Mouse (Mus musculus) NIH3T3 (cell line): ENCODE measurements at regions not wholly inside any gene's neighbourhood (a gene's known extent, or its start where the extent isn't known, plus 50 kb on each side); places are given as distances from the start of the nearest gene placed in this dataset.

Source experiments
- DNase-seq: peaks from one replicate; pipeline ENCODE4 v3.0.0-alpha.2; 2012; ENCODE audit warnings: low read depth

DNA sequence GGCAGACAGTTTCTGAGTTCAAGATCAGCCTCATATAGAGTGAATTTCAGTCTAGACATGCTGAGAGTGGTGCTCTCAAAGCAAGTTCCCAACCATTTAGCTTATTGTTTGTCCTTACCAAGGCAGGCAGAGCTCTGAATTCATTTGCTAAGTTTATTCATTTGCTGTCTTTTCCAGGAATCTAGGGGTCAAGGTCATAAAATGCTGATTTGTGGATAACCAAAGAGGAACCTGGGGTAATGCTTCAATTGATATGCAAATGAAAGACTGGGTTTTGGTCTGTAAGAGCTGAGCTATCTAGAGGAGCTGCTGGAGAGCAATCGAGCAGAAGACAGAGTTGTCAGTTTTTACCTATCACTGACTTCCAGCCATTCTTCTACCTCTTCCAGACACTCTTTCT is 832.8 kb downstream of the Ryr2 start:
- no peak for DNase-seq

DNA sequence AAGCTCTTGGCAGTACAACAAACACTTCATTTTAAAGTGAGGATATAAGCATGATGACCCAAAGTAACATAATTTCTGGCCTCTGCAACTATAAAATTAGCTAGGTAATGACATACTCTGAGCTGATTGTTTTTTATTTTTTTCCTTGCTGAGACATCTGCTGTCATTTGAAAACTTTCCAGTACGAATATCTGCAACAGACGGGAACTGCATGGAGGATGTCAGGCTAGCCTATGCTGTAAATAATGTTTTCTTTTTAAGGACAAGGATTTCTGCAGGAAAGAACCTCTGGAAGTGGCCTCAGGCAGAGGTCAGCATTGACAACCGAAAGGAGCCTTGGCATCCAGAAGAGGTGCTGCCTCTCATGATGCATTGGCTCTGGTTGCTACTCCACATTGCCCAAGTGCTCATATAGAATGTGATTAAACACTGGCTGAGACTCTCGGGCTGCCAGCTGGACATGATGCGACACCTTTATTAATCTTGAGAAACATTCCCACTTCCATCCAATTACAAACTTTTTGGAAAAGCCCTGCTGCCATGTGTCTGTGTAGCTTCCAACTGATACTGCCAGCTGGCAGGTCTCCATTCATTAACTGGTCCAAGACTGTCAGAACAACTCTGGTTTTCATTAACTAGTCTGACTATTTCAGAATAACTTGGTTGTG is 837.9 kb downstream of the Ryr2 start:
- peak; percentile 23 for DNase-seq

DNA sequence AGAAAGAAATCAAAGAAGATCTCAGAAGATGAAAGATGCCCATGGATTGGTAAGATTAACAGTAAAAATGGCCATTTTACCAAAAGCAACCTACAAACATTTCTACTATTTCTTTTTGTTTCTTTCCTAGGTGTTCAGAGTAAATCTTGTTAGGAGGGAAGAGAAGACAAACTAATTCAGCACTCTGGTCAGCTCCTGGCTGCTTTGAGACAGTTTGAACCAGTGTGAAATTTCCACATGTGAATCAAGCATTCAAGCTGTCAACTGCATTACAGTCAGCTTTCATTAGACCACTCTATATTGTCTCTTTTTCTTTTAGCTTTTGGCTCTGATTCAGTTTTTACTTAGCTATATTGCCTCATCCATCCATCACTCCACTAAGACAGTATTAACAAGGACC is 859.2 kb downstream of the Ryr2 start:
- peak; percentile 51 for DNase-seq

DNA sequence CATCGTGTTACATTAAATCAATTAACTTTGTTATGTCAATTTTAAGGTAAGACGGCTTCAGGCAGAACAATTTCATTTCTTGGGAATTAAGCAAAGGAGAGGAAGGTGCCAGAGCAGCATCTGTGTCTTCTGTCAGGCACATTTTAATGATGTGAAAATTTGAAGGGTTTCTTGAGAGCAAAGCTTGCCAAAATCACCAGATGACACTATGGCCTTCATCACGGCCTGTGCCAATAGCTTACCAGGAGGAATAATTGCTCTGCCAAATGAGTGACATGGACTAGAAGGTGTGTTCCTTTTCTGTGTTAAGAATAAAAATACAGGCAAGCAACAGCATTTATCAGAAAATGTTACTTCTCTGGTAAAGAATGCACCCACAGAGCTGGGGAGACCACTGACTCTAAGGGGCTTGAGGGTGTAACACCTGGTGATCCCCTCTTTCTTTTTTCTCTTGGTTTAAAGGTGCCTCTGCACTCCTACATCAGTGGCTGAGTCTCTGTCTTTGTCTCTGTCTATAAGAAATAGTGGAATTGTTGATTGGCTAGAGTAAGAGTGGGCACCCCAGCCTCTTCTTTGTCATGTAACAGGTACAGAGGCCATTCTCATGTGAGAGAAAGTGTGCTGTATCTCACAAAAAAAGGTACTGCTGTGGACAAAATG is 856.2 kb upstream of the Chrm3 start:
- DNase-seq, result no peak

DNA sequence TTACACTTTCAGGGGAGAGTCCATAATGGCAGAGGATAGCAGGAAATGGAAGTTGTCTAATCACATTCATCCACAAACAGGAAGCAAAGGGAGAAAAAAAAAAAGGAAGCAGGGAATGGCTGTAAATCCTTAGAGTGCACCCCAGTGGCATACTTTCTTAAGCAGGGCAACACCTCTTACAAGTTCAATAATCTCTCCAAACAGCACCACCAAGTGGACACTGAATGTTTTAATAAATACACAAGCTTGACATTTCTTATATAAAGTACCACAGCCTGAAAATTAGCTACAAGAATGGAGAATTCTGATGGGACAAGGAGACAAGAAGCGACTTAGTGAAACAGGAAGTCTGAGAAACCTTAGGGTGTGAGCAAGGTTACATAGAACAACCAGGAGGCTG is 849.5 kb upstream of the Chrm3 start:
- no peak for DNase-seq

DNA sequence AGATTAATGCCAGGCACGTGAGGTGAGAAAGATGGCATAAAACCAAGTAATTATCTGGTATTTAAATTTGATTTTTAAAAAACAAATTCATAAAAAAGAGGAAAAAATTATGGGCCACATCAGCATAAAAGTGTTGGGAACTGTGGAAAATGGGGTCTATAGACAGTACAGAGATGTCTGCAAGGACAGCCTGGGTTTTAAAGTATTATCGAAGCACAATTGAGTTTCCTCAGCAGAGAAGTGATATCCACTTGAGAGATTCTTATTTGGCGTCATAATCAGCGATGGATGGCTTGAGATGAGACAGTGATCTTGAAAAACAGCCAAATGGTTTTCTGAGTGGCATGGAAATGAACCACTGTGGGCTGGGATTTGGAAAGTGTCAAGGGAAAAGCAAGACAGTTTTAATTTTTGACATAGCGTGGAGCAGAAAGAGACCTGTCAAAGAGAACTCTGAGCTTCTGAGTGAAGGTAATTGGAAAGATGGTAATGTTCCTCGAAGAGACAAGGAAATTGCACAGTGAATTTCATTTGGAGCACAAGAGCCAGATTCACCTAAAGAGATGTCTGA is 844.7 kb upstream of the Chrm3 start:
- DNase-seq, result no peak

DNA sequence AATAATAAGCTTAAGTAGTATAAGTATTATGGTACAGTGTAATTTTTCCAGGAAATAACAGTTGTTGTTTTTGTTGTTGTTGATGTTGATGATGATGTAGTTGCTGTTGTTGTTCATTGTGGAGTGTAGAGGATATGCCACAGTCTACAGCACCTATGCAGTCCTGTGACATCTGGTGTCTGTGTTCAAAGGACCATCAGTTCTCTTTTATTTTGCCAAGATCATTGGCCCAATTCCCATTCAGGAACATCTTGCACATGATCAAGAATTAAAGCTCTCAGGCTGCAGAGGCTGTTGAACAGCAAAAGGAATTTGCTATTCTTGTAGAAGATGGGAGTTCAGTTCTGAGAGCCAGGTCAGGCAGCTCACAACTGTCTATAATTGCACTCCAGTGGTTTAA is 841.3 kb upstream of the Chrm3 start:
- no peak for DNase-seq

DNA sequence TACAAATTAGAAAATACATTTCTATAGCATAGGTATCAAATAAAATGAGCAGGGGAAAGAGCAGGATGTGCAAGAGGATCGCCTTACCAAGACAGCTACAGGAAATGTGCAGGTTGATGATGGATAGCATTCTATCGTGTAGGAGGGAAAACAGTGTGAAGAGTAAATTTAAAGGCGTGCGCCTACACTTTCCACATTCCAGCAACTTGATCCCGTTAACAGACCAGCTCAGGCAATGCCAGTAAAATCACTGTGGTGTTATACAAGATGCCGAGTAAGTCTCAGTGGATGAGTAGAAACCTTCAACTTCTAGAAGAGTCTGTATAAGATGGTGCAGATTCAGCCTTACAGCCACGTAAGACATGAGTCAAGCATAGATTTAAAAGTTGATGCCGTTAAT is 831.8 kb upstream of the Chrm3 start:
- DNase-seq, result no peak

DNA sequence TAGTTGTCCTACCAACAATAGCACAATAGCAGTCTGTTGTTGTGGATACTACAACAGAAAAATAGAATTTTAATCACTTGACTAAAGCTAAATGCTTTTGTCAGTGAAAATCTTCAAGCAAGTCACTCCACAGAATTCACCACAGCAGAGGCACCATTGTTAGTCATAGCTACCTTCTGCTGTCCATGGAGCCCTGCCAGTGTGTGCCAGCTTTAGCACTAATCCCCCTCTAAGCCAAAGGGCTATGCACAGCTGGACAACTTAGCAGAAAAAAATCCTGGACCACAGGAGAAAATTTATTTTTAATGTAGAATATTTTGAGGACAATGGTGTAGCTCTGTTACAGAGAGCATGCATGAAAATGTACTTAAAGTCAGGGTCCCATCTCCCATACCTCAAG is 820.5 kb upstream of the Chrm3 start:
- DNase-seq, result no peak

DNA sequence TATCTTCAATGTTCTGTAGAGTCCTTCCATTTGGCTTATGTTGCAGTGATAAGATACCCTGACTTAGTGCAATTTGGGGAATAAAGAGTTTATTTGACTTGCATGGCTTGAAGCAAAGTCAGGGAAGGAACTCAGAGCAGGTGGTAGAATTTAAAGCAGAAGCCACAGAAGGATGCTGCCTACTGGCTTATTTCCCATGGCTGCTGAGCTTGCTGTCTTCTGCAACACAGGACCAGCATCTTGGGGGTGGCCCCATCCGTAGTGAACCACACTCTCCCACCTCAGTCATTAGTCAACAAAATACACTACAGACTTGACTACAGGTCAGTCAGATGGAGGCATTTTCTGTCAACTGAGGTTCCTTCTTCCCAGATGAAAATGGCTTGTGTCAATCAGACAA is 819.7 kb upstream of the Chrm3 start:
- no peak for DNase-seq

DNA sequence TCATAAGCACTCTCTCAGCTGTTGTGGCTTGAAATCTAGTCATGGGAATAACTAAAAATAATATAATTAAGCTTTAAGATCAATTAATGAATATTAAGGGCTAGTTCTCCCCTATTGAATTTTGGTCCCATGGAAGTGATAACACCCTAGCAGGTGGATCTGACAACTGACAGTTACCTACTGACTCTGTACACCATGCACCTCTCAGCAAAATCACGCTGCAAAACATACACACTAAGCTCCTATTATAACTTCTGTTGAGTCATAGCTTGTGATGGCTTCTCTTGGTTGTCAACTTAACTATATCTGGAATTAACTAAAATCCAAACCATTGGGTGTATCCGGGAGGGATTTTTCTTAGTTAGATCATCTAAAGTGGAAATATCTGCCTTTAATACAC is 817.9 kb upstream of the Chrm3 start:
- DNase-seq, result no peak

DNA sequence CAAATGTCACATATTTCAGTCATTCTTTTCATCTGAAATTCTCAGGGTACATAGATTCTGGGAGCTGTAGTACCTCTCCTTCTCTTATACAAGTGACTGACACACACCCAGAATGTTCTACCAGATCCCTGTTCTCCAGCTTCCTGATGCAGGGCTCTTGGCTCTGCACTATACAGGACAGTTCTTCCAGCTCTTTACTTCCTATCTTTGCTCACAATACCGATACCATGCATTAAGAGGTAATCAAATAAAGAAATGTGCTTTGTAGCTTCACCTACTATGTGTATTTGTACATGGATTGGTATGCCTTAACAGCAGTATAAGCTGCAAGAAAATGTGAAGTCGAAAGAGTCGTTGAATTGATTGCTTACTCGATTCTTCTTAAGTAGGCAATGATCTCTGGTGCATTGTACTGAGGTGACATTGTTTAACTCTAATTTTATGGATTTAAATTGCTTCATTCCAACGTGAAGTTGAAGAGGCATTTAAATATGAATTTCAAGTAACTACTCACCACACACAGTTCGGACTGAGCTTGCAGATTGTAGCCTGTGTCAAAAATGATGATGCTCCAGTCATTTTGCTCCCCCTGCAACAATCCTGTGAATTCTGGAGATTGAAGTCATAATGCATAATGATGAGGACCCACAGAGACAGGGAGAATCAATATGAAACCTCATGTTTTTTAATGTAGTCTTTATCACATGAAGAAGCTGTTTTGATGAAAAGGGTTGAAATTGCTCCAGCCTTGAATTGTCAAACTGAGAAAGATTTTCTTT is 817.2 kb upstream of the Chrm3 start:
- no peak for DNase-seq

DNA sequence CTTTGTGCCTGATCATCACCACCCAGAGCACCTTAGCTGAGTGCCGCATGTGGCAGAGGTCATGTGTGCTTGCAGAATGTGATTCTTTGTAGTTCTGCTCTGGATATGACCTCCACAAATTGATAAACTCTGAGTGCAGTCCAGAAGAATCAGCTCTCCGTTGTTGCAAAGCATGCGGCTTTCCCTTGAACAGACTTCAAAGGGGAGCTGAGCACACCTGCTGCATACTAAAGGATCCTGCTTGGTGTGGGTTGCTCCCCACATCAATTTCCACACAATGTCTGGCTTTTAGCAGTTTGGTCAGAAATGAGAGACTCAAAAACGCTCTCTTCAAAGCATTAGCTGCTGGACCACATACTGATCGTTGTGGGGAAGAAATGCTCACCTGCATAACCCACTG is 806.5 kb upstream of the Chrm3 start:
- no peak for DNase-seq

DNA sequence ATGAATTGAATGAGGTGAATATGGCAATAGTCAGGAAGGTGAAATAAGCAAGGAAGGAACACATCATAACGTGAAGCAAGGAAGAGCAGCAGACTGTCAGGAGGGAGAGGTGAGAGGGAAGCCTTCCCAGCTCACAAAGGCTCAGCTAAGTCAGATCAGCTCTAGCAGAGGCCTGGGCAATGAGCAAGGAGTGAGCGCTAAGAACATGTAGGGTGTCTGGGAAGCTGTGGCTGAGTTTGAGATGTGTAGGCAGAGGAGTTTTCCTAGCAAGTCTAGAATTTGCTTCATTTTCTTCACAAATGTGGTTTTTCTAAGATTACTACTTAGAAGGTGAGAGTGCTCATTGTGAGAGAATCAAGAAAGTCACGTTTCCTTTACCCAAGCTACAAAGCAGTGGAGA is 803.5 kb upstream of the Chrm3 start:
- DNase-seq, result no peak

DNA sequence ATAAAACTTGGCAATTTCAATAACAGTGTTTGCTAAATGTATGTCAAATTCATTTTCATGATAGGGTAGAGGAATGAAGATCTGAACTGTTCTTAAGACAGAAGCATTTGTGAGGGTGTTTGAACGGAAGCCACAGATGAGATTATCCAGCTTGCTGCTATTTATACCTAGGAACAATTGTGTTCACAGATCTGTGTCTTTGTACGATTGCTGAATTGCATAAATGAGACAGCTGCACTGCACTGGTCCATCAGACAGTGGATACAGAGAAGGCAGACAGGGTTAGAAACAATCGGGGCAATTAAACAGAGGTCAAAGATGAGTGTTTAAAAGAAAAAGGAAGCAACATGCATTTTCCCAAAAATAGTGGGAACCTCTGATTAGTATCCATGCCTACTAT is 786.6 kb upstream of the Chrm3 start:
- no peak for DNase-seq

DNA sequence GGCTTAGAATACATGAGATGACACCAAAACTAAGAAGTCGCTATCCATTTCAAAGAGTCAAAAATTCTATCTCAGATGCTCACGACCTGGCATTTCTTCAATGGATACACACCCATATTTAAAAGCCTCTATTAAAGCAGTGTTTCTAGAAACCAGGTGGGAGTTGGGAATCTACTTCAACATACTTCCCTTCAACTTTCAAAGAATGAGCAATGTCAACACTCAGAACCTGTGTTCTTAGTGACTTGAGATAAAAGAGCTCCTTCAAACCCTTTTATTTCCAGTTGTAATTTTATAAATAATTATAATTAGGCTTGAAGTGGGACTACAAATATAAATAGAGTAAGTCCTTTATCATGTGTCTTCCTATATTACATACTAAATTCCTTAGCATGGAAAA is 747.0 kb upstream of the Chrm3 start:
- DNase-seq, result no peak

DNA sequence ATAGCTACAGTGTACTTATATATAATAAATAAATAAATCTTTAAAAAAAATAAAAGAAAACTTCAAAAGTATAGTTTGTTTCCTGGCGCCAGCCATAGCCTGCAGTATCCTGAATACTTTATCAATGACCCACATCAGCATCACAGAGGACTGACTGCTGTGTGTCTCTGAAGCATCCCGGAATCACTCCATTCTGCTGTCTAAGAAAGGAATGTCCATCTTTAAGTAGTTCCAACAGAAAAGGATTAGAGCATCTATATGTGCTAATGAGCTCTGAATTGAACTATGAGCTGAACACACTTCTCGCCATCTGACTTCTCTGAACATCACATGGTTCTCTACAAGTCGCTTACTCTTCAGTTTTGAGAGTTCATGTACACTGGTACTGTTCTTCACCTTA is 745.8 kb upstream of the Chrm3 start:
- no peak for DNase-seq

DNA sequence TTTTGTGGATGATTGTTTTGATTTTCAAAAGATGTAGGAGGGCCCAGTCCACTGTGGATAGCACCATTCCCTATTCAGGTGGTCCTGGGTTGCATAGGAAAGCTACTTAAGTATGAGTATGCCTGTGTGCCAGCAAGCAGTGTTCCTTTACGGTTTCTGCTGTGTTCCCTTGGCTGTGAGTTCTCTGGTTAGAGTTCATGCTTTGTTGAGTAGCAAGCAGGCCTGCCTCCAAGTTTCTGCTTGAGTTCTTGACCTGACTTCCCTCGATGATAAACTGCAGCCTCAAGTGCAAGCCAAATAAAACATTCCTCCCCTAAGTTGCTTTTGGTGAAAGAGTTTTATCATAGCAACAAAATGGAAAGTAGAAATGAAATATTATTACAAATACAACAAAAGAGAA is 744.9 kb upstream of the Chrm3 start:
- DNase-seq, result no peak

DNA sequence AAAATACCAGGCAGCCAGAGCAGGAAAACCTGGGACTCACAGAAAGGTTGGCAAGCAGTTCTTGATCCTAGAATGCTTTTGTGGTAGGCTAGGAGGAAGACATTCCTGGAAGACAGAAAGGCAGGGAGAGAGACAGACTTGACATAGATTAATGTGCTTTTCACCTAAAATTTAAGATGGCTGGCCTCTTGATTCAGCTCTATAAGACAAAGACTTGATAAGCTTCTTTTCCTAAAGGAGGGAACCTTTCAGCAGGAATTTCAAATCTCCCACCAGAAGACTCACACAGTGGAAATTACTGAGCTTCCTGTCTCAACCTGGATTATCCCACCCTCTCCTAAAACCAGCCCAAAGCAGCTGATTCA is 738.9 kb upstream of the Chrm3 start:
- no peak for DNase-seq

DNA sequence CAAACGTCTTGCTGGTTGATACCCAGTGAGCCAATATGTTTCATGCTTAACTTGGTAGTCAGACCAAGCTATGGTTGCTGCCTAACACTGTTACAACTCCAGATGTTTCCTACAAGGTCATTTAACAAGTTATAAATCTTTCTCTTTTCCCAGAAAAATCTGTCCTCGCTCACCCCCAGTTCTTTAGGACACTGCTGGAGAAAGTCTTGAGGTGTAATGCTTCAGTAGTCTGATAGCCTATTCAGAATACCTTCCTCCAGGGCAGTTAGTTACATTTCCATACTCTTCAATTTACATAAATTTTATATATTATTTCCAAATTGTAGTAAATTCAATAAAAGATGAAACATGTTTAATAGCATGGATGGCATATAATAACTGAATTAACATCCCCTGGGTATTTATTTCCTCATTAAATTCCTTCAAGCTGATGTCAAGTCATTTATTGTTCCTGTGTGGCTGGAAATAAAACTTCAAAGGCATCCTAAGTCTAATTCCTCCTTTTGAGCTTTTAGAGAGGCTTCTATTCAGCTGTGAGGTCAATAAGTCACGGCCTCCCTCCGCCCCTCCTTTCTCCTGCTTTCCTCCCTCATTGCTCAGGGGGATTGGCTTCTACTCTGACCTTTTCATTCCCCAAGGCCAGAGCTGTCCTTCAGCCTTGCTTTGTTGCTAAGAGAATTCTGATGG is 738.4 kb upstream of the Chrm3 start:
- no peak for DNase-seq

DNA sequence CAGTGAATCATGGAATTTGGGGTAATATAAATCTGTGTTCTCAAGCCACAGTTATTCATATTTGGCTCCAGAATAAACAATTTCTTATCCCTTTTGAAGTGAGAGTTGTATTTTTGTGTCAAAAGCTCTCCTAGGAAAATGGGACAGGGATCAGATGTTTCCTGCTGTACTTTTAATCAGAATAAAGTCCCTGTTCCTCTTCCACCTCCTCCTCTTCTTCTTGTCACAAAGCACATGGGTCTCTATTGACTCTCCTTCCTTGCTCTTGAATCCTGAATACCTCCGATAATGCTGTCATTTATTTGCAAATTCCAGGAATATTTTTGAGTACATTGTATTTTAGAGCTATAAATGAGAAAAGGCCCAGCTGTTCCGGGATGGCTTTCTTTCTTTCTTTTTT is 732.3 kb upstream of the Chrm3 start:
- DNase-seq, result no peak
